Mouse (Mus musculus) regulatory T cell (primary cell): ENCODE results near the gene Sbk3.

Source experiments
- in situ Hi-C: fragments of 300-600 bp; cut with MboI, MseI; formaldehyde crosslinking; loops from one replicate; pipeline ENCODE4 v1.15.1; 2025; ENCODE audit warnings: high pct_unique_total_duplicates

Gene Sbk3

DNA sequence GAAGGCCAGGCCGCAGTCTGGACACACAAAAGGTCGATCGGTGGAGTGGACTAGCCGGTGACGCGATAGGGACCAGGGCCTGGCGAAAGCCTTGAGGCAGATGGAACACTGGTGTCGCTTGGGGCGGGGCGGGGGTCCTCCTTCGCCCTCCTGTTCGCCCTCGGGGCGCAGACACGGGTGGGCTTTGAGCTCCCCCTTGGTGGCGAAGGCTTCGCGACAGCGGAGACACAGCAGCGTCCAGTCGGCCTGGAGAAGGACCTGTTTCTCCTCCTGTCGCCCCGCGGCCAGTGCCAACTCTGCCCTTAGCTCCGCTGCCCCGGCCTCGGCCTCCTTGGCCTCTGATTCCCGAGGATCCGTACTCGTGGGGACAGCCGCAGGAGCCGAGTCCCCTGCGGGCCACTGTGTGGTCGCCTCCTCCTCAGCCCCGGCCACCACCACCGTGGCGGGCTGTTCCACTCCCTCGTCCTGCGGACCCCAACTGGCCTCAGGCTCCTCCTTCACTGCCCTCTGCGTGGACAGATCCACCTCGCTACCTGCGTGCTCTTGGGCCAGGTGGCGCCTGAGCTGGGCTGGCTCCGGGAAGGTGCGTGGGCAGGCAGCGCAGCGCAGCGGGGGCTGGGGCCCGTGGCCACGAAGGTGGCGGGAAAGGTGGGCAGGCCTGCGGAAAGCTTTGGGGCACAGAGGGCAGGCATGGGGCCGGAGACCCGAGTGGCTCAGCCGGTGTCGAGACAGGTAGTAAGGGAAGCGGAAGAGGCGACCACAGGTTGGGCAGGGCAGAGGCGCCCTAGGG is 23.2 kb upstream of the Sbk3 start:
- in situ Hi-C loops, result no loop called here

DNA sequence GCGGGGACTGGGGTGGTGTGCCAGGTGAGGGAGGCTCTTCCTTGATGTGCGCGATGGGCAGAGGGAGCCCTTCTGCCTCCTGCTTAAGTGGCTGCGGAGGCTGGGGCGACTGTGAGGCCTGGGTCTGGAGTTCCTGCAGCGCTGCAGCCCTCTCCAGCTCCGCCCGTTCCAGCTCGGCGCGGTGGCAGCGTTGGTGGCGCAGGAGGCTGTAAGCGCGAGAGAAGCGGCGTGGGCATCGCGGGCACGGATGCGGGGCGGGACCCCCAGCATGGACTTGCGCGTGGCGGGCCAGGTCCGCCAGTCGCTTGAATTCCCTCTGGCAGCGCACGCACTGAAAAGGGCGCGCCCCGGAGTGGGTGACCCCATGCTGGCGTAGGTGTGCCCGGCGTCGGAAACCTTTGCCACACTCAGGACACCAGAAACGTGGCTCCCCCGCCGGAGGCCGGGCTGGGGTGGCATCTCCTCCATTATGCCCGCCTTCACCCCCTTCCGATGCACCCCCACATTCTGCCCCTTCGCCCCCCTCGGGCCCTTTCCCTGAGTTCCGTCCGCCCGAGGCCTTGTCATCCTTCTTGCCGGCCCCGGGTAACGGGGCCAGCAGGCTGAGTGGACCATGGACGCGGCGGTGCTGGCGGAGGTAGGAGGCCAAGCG is 22.5 kb upstream of the Sbk3 start:
- in situ Hi-C loops, result no loop called here

DNA sequence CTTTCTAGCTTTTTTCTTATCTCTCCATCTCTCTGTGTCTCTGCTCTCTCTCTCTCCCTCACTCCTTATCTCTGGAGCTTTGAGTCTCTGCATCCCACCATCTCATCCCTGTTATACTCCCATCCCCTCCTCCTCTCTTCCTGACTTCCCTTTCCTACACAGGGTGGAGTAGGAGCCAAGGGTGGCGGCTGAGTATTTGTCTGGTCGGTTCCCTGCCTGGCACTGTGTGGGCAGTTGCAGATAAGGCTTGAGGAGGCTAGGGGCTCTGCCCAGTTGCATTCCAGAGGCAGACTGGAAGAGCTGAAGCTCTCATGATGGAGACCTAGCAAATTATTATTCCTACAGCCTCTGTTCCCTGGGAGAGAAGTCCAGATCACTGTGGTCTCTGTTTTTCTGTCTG is 17.3 kb upstream of the Sbk3 start:
- in situ Hi-C loops, result no loop called here

DNA sequence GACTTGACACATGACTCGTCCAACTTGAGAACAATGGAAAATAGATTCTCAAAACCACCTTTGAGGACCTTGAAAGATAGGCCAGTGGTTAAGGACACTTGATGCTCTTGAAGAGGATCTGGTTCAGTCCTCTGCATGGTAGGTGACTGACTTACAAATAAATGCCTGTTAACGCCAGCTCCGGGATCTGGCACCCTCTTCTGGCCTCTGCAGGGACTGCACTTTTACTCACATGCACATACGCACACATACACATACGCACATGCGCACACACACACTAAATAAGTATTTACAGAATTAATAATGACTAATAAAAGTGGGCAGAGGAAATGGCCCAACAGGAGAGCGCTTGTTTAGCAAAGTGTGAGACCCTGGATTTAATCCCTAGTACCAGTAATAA is 5.9 kb upstream of the Sbk3 start:
- in situ Hi-C loops, result no loop called here

DNA sequence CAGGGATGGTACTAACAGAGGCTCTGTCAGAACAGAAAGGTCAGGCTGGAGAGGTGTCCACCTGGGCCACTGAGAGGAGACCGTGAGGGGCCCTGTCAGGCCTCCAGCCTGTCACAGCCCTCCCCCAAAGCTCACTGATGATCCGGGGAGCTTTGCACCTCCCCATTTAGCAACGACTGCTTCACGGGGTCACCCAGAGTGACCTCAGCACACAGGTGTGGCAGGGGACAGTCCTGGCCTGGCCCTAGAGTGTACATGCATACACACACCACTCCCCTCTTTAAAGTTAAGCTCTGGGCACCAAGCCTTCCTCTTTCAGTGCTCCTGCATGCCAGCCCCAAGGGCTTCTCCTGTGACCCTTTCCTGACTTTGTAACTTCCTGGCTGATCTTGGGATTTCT is 4.5 kb upstream of the Sbk3 start:
- in situ Hi-C loops, result no loop called here

DNA sequence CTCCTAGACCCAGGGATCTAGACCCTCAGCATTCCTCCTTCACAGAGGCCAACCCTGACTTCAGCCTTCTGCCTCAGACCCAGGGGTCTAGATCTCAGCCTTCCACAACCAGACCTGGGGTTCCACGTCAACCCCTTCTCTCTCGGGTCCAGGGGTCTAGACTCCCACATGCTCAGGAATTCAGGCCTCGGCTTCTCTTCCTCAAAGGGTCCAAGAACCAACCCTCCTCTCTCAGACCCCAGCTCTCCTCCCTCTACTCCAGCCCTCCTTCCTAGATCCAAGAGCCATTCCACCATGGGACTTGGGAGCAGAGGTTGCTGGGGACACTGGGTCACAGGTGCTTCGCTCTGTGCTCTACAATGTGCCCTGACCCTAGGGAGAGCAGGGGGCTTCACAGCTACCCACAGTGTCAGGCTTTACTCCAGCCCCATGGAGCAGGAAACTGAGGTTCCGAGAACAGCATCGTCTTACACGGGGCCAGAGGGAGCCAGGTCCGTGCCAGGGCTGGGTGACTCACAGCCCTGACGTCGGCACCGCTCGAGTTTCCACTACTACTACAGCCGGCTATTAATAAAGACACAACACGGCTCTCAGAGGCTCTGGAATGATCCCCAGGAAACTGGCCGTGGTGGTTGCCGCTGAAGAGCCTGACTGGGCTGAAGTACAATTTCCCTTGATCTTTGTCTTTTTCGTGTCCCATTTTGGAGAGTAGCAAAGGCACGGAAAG is 1.5 kb upstream of the Sbk3 start:
- in situ Hi-C loops, result no loop called here

DNA sequence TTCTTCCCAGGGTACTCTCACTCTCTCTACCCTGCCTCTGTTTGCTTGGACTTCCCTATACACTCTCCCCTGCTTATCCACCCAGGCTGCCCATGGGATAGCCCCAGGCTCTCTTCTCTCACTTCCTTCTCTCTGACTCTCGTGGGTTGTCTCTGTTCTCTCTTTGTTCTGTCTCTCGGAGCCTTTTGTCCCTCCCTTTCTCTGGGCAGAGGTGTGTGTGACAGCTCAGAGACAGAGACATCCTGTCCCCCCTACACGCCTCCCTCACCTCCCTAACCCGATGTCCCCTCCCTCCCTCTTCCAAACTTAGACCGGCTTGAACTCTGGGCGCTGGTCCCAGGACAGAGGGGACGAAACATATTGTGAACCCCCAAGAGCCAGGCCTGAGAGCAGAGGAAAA is 742 bp upstream of the Sbk3 start:
- in situ Hi-C loops, result no loop called here

DNA sequence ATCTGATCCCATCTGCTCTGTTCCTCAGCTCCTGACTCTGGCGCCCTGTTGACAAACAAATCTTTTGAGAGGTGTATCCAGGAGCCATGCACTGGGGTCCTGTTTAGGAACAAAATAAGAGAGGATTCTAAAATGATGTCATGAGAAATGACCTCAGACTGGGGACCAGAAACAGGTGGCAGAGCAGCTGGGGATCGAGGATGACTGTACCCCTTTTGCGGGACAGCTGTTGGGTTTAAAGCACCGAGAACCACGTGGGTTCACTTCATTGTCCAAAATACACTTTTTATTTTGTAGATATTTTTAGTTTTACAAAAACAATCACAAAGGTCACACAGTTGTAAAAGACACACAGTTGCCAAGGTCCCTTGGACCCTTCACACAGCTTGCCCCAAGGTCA is 6.0 kb downstream of the Sbk3 start:
- in situ Hi-C loops, result no loop called here

DNA sequence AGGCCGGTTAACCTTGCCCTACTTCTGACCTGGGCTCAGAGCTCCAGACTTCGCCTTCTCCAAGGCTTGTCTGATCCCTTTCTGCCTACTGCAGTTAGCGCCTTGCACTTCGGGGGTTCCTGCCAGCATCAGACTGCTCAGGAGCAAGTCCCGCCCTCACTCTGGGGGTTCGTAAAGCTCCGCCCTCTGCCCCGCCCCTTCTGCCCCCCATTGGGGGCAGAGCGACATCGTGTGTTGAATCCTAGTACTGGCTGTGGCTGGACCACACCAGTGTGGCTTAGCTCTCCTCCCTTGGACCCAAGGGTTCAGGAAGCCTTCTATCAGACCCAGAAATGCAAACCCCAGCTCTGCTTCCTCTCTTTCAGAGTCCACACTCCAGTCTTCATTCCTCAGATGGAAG is 6.7 kb downstream of the Sbk3 start, which contains the start of gene Sbk2:
Gene Sbk2 (minus strand): TSS at position 135 of the 400 bp plus-strand sequence.
- in situ Hi-C loops, result no loop called here

DNA sequence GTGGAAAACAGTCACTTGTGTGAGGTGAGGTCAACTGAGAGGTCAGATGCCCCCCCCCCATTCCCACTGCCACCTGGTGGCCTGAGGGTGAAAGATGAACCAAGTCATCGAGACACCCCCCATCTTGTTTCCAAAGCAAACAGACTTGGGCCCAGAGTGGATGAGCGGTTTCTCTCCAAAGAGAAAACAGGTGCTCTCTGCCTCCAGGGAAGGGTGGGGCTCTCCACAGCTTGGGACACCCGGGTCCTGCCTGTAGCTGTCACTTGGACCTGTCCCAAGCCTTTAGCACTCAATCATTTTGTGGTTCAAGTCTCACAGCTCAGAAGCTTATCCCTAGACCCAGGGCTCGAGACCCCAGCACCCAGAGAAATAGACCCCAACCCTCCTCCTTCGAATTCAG is 7.4 kb downstream of the Sbk3 start:
- in situ Hi-C loops, result no loop called here

DNA sequence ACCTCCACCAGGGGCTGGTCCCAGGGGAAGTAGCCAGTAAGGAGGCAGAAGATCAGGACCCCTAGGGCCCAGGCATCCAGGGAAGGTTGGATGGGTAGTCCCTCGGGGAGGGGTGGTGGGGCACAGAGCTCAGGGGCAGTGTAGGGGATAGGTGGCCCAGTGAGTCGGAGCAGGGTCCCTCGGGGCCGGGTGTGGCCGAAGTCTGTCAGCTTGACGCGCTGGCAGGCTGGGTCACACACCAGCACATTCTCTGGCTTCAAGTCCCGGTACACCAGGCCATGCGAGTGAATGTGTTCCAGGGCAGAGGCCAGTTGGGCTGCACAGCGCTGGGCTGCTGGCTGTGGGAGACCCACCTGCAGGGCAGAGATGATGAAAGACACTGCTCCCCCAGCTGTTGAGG is 13.6 kb downstream of the Sbk3 start:
- in situ Hi-C loops, result no loop called here

DNA sequence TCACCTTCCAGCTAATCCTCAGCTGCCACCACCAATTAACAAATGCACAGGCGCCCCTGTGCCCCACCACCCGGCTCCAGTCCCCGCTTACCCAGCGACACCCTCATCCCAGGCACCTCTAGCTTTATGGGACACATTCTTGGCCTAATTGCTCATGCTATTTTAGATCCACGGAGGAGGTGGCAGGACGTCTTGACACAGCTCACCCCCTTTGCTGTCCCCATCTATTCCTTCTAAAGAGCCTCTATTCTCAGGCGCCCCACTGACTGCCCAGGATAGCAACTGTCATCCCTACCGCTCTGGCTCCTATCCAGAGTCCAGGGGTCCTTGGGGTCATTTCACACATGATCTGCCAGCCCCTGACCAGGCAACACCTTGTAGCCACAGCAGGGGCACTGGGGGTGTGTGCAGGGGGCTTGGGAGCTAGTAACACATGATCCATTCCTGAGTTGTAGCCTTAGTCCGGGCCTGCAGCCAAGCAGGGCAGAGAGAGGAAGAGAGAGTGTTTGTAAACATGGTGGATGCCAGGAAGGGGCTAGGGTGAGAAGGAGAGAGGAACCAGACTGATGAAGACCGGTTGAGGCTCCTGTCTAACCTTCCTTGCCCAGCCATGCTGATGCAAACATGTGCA is 17.0 kb downstream of the Sbk3 start:
- in situ Hi-C loops, result no loop called here

DNA sequence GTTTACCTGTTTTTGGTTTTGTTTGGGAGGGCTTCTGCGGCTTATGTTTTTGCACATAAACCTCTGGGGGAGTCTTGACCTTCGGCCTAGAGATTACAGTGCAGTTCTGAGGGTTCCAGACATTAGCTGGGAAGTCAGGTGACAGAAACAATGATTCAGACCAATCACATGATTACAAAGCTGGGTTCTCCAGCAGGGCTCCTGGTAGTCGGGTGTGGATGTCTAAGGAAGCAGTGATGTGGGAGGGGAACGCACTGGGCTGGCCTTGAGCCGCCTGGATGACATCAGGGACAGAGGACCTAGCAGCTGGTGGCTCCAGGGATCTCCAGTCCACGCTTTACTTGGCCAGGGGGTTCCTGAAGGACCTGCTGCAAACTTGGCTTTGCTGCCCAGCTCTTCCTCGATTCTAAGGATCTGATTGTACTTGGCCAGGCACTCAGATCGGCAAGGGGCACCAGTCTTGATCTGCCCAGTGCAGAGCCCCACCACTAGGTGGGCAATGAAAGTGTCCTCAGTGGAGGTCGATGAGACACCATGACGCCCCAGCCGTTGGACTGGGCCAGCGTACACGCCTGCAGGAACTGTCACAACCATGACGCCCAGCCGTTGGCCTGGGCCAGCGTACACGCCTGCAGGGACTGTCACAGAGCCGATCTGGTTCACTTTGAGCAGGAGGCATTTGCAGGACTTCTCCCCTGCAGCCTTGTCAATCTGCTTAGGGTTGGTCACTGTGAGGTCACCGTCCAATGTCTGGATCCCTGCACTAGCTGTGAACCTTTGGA is 20.2 kb downstream of the Sbk3 start:
- in situ Hi-C loops, result no loop called here

DNA sequence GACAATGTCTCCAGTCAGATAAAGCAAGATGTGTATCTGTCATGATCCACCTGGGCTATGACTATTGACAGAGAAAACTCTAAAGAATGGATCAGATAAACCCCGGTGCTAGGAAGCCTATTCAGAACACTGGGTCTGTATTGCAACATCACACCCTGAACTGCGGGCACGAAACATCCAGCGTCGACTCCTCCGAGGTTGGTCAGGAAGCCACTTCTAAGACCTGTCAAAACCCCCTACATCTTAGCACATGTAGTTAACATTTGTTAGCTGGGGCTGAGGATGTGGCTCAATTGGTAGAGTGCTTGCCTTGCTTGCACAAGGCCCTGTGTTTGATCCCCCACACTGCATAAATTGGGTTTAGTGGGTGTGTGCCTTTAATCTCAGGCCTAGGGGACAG is 22.6 kb downstream of the Sbk3 start:
- in situ Hi-C loops, result no loop called here

DNA sequence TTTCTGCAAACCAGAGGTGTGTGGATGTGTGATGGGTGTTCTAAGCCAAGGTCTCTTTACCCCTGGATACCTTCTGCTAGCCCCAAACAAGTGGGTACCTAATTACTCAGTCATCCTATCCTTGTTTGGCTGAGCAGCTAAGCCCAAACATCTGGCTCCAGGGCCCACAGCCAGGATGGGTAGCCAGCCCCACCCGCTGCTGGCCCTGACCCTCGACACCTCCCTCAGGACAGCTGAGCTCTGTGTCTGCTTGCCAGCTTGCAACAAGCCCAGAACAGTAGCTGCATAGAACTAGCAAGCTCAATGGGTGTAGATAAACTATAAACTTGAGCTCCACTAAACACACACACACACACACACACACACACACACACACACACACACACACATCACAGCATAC is 23.1 kb downstream of the Sbk3 start:
- in situ Hi-C loops, result no loop called here

DNA sequence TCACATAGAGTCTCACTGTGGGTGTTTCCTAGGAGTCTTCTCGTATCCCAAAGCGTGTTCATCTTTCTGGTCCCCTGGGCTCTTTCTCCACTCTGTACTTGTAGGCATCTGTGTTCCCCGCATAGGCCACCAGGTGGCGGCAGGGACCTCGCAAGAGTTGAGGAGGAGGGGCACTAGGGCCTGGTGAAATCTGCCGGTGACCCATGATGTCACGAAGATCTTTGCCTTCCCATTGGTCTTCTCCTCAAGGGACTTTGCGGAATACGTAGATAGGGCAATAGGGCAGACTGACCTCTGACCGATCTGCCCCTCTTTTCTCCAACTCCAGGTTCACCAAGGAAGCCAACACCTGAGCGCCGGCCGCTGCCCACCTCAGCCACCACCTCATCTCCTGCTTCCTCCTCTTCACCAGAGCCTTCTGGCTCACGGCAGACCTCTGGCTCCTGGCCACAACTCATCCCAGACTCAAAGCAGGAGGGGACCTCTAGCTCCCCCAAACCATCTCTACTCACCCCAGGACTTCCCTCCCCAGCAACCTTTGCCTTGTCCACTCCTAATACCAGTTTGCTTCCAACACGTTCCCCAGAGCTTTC is 27.6 kb downstream of the Sbk3 start:
- in situ Hi-C loops, result loop anchor here (5.0 kb wide), 1 partner anchor 109 kb away; the partner anchor contains the start of gene Zfp580

DNA sequence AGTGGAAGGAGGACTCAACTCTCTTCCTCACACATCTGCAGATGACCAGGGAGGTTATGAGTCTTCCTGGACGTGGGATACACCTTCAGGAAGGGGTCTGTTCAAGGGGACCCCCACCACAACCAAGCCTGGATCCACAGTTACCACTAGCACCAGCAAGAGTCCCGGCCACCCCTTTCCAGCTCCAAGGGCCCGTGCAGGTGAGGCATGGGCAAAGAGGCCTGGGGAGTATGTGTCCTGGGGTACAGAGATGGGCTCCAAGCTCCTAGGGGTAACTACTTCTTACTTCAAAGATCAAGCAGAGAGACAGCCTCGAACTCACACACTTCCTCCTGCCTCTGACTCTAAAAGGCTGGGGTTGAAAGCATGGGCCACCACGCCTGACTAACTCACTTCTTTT is 28.3 kb downstream of the Sbk3 start:
- in situ Hi-C loops, result loop anchor here (5.0 kb wide), 1 partner anchor 110 kb away; the partner anchor contains the start of gene Zfp580

DNA sequence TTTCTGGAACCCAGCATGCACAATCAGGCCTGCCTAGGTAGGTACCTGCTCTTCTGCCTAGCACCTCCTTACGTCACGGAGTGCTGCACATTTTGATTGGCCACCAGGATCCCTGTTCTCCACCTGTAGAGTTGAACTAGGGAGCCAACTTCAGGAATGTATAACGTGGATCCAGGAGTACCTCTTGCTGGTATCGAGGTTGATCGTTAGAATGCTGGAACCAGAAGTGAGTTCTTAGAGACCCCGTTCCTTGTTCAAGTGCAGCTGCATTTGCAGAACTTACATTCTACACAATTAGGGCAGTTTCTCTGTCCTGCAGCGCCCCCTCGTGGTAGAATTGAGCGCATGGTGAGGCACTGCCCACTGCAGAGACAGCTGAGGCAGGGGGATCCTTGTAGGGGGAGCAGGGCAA is 30.9 kb downstream of the Sbk3 start:
- in situ Hi-C loops, result loop anchor here (5.0 kb wide), 1 partner anchor 112 kb away; the partner anchor contains the start of gene Zfp580

DNA sequence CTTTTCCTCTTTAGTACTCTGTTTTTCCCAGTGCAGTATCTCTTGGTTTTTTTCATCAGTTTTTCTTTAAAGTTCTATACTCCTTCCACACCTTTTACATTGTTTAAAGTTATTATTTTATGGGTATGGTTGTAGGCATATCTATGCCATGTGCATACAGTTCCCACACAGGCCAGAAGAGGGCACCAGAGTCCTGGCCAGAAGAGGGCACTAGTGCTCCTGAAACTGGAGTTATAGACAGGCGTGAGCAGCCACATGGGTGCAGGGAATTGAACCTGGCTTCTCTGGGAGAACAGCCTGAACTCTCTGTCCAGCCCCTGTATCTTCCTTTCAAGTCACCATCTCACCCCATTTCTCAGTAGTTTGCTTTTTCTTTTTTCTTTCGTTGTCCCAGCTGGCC is 32.5 kb downstream of the Sbk3 start:
- in situ Hi-C loops, result loop anchor here (10.0 kb wide), 1 partner anchor 234 kb away; no protein-coding TSS in a partner anchor

DNA sequence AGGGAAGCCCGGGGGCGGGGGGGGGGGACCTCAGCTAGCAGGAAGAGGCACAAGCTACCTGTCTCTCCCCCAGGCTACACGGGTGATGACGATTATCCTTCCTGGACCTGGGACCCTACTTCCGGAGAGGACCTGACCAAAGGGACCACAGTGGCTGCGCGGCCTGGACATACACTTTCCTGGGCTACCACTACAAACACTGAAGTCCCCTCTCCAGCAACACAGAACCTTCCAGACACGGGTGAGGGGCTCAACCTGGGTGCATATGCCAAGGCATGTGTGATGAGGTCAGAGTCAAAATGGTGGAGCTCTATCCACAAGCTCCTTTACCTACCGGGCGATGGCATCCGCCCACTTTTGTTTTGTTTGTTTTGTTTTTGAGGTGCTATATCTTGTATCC is 33.6 kb downstream of the Sbk3 start:
- in situ Hi-C loops, result loop anchor here (10.0 kb wide), 1 partner anchor 233 kb away; no protein-coding TSS in a partner anchor

DNA sequence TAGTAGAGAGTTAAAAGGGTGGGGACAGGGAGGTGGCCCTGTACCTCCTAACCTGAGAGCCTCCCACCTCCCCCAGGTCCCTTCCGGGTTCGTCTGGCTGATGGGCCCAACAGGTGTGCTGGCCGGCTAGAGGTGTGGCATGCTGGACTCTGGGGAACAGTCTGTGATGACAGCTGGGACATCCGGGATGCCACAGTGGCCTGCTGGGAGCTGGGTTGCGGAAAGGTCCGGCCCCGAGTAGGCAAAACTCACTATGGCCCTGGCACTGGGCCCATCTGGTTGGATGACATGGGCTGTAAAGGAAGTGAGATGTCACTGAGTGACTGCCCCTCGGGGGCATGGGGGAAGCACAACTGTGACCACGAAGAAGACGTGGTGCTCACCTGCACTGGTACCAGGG is 34.1 kb downstream of the Sbk3 start:
- in situ Hi-C loops, result loop anchor here (10.0 kb wide), 1 partner anchor 232 kb away; no protein-coding TSS in a partner anchor
